Comparison of ENCODE assay signal across 8 mouse cellular contexts in the genomic region with DNA sequence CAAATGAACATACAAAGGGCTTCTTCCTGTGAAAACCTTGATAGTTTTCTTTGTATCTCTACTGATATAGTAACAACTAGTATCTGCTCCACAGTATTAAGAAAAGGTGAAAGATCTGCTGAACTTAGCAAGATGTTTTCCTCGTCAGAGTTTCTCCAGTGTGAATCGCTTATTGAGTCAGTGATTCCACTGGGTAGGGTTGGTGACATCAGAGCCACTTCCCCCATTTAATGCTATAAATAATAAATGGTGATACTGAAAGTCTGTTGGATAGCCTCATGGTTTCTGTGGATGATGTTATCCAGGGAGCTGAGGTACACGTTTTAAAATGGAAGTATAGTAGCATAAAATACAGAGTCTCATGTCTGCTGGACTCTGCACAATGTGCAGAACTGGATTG. TPM values are rescaled to one million over a fixed set of nuclear protein-coding genes. Genes with fewer than 3 reads are reported as not detected.
DNase-seq lines count a peak whose midpoint lies in the region; ATAC-seq and TF ChIP-seq lines count a peak whose summit lies in the region.

No protein-coding gene starts in this region.

- no peaks in the 10 kb centered on the region for H3K9me3 ChIP-seq in heart, embryonic 10.5 days
- no peaks in the 10 kb centered on the region for H3K9me3 ChIP-seq in CH12.LX (replicated peaks; ENCODE audit: low read length)

- no peaks in the 10 kb centered on the region for H3K36me3 ChIP-seq in heart, embryonic 10.5 days
- H3K36me3 ChIP-seq in CH12.LX (replicated peaks in 1 of 2; ENCODE audit: control insufficient read depth in 1 of 2, insufficient read depth in 1 of 2, low read length in 1 of 2): peaks cover 0 to 27% of the 10 kb centered on the region in 2 experiments

- no peak for TF ChIP-seq POLR2A in CH12.LX (IDR thresholded peaks at IDR 0.05; ENCODE audit: low read depth, low read length)

- H3K4me2 ChIP-seq in CH12.LX (ENCODE audit: insufficient read depth, low read depth, poor library complexity, severe bottlenecking): peak overlapping the region; percentile 97

- H3K27ac ChIP-seq in heart, embryonic 10.5 days: peak overlapping the region; percentile 98
- H3K27ac ChIP-seq in CH12.LX (ENCODE audit: insufficient read depth, low read depth): no peak overlapping the region

- no peaks in the 10 kb centered on the region for H3K27me3 ChIP-seq in heart, embryonic 10.5 days (ENCODE audit: insufficient read depth, poor library complexity, severe bottlenecking)
- H3K27me3 ChIP-seq in CH12.LX (replicated peaks): no peaks in the 10 kb centered on the region

- in situ Hi-C loops in CH12.LX (cut with MboI; ENCODE audit: low pct_ligation_motif_present, low pct_unique_long_range_greater_than_20kb, low sequenced_read_pairs): no loop called here

- H3K4me3 ChIP-seq in heart, embryonic 10.5 days: peak overlapping the region; percentile 86
- H3K4me3 ChIP-seq in CH12.LX (replicated peaks in 1 of 3; ENCODE audit: low read depth in 2 of 3, low read length in 2 of 3, poor library complexity in 1 of 3): peak overlapping the region; percentile 60 to 92 (median 76)

- peak overlapping the region; percentile 76 for H3K9ac ChIP-seq in CH12.LX (ENCODE audit: insufficient read depth, low read depth)

- dilution Hi-C loops in CH12.LX (cut with MboI; ENCODE audit: extremely low pct_ligation_motif_present, extremely low pct_unique_long_range_greater_than_20kb, low sequenced_read_pairs): no loop called here

- peaks cover 56% of the 10 kb centered on the region for H3K79me2 ChIP-seq in CH12.LX (replicated peaks; ENCODE audit: control insufficient read depth, extremely low read depth, insufficient read depth, poor library complexity, severe bottlenecking)

- DNase-seq in heart, embryonic 10.5 days (ENCODE audit: low spot score): no peak
- DNase-seq in heart, adult 18-20 months: no peak
- peak; percentile 63 for DNase-seq in CH12.LX (ENCODE audit: extremely low read depth)
- DNase-seq in right cerebral cortex, adult 18-20 months: no peak
- DNase-seq in gastrocnemius, adult 18-20 months (ENCODE audit: low spot score): no peak
- DNase-seq in cerebellum, postnatal 14 days: no peak

- TF ChIP-seq RAD21 in CH12.LX (IDR thresholded peaks at IDR 0.05; ENCODE audit: low read depth, low read length): no peak

- peaks cover 26% of the 10 kb centered on the region for H3K4me1 ChIP-seq in heart, embryonic 10.5 days
- peaks cover 12 to 63% of the 10 kb centered on the region in 2 experiments for H3K4me1 ChIP-seq in CH12.LX (ENCODE audit: control insufficient read depth in 1 of 2, insufficient read depth in 2 of 2)

- TF ChIP-seq CTCF in CH12.LX (conservative IDR thresholded peaks at IDR 0.05 in 1 of 2, IDR thresholded peaks at IDR 0.05 in 1 of 2; ENCODE audit: low read depth in 2 of 2, low read length in 2 of 2): no peak

- peak; percentile 72 for TF ChIP-seq EP300 in CH12.LX (IDR thresholded peaks at IDR 0.05; ENCODE audit: low read length)

- WGBS in heart, embryonic 10.5 days: 39% methylated on average over 3 of the region's 3 CpGs

- peak; percentile 39 for ATAC-seq in granulocyte monocyte progenitor cell, adult 5-6 weeks (replicated peaks; ENCODE audit: poor library complexity, severe bottlenecking)
- ATAC-seq in megakaryocyte, adult 5-6 weeks (ENCODE audit: poor library complexity, severe bottlenecking): peak; percentile 32

TF ChIP-seq in CH12.LX, 34 proteins besides CTCF, POLR2A, EP300 and RAD21:
- TF ChIP-seq HCFC1 (IDR thresholded peaks at IDR 0.05; ENCODE audit: low read depth, low read length) (no peak), USF1 (IDR thresholded peaks at IDR 0.05; ENCODE audit: low read depth, low read length) (no peak), JUN (IDR thresholded peaks at IDR 0.05; ENCODE audit: insufficient read depth, low read depth, low read length) (peak; percentile 62), NRF1 (IDR thresholded peaks at IDR 0.05; ENCODE audit: low read depth, low read length) (no peak), MAX (IDR thresholded peaks at IDR 0.05; ENCODE audit: low read length) (0 out of 2 replicates have a peak, but pooled peaks have one; percentile 14), E2F4 (IDR thresholded peaks at IDR 0.05; ENCODE audit: insufficient replicate concordance, low read depth, low read length) (no peak), IRF4 (IDR thresholded peaks at IDR 0.05; ENCODE audit: low read depth, low read length) (peak; percentile 28; the same call in 1 of the 2 replicates), NELFE (IDR thresholded peaks at IDR 0.05; ENCODE audit: low read depth, low read length) (no peak), RCOR1 (conservative IDR thresholded peaks at IDR 0.05; ENCODE audit: low read depth, low read length) (no peak), ZC3H11A (IDR thresholded peaks at IDR 0.05; ENCODE audit: low read depth, low read length) (no peak), MEF2A (IDR thresholded peaks at IDR 0.05; ENCODE audit: borderline replicate concordance, low read depth, low read length) (peak; percentile 57; the same call in 1 of the 2 replicates), USF2 (conservative IDR thresholded peaks at IDR 0.05; ENCODE audit: low read depth, low read length) (no peak), BHLHE40 (IDR thresholded peaks at IDR 0.05; ENCODE audit: low read depth, low read length) (0 out of 2 replicates have a peak, but pooled peaks have one; percentile 7), POLR2AphosphoS2 (IDR thresholded peaks at IDR 0.05; ENCODE audit: low read depth, low read length) (no peak), JUND (conservative IDR thresholded peaks at IDR 0.05; ENCODE audit: low read depth, low read length) (peak; percentile 51; the same call in 1 of the 2 replicates), MAZ (IDR thresholded peaks at IDR 0.05; ENCODE audit: low read depth, low read length) (no peak), TCF12 (IDR thresholded peaks at IDR 0.05; ENCODE audit: low read depth, low read length) (no peak), MXI1 (IDR thresholded peaks at IDR 0.05; ENCODE audit: low read depth, low read length) (no peak), ETS1 (conservative IDR thresholded peaks at IDR 0.05; ENCODE audit: low read depth, low read length) (peak; percentile 74), MAFK (IDR thresholded peaks at IDR 0.05; ENCODE audit: insufficient replicate concordance, low read length) (no peak)

RNA-seq across cellular contexts. Expression of gene Fbxw11, which starts 1.5 kb away (rescaled TPM):
- 61.1 and 73.9 TPM in 2 replicates for polyA plus RNA-seq in heart, embryonic 10.5 days (2016; fragmentation: Nextera tagmentation; extraction: Ambion mirVana)
- 10 to 100 TPM; 47.4 to 52.1 TPM for total RNA-seq in heart, adult 18-20 months (2021)
- total RNA-seq in CH12.LX (2012; rRNA removed) (55.9 and 58.5 TPM in 2 replicates), CH12.LX (2014; rRNA removed) (82.8 and 85.0 TPM in 2 replicates)
- polyA plus RNA-seq in CH12.LX (2012; ENCODE audit: insufficient read length, low read depth): 45.0 and 54.5 TPM in 2 replicates
- 35.4 and 46.8 TPM in 2 replicates for total RNA-seq in granulocyte monocyte progenitor cell, adult 5-6 weeks (2014; fragmentation: Nextera tagmentation)
- total RNA-seq in granulocyte monocyte progenitor cell, adult 5-6 weeks (2017): 60.4 and 62.0 TPM in 2 replicates
- 30.0 and 30.4 TPM in 2 replicates for total RNA-seq in megakaryocyte, adult 5-6 weeks (2015)
- total RNA-seq in megakaryocyte, adult 5-6 weeks (2017): 47.0 and 52.8 TPM in 2 replicates
- 10 to 100 TPM; 55.5 to 66.3 TPM for total RNA-seq in gastrocnemius, adult 18-20 months (2021)
